Mouse (Mus musculus) heart, embryonic 11.5 days (tissue): ENCODE measurements around the gene Lrp4. TPM values are rescaled to one million over a fixed set of nuclear protein-coding genes. Genes with fewer than 3 reads are reported as not detected.

Experiments used
- ATAC-seq: fragments of 200-750 bp; cut with Nextera tagmentation; replicated peaks from 2 replicates; pipeline ENCODE4 v1.8.0; 2017; ENCODE audit warnings: moderate library complexity; ENCODE audit not compliant: insufficient number of reproducible peaks, low FRiP score, low TSS enrichment
- H3K27ac ChIP-seq: fragments of 300-500 bp; sonication (generic); 2 replicates; pipeline ENCODE4 v1.5.1; 2014; ENCODE audit warnings: mild to moderate bottlenecking, low read depth, low read length
- H3K27me3 ChIP-seq: fragments of 300-500 bp; sonication (generic); 2 replicates; pipeline ENCODE4 v1.6.1; 2014; ENCODE audit warnings: mild to moderate bottlenecking, low read length, mixed read lengths; ENCODE audit not compliant: control insufficient read depth, insufficient read depth
- H3K36me3 ChIP-seq: fragments of 300-500 bp; sonication (generic); 2 replicates; pipeline ENCODE4 v1.6.1; 2014; ENCODE audit warnings: mild to moderate bottlenecking, low read length, moderate library complexity, mixed read lengths; ENCODE audit not compliant: control insufficient read depth, insufficient read depth
- H3K4me1 ChIP-seq: fragments of 300-500 bp; sonication (generic); 2 replicates; pipeline ENCODE4 v1.6.1; 2014; ENCODE audit warnings: low read length; ENCODE audit not compliant: control insufficient read depth, insufficient read depth
- H3K4me2 ChIP-seq: fragments of 300-500 bp; sonication (generic); 2 replicates; pipeline ENCODE4 v1.6.1; 2014; ENCODE audit warnings: mild to moderate bottlenecking, moderate library complexity
- H3K4me3 ChIP-seq: fragments of 300-500 bp; sonication (generic); 2 replicates; pipeline ENCODE4 v1.5.1; 2014; ENCODE audit warnings: low read depth, low read length
- H3K9ac ChIP-seq: fragments of 300-500 bp; sonication (generic); 2 replicates; pipeline ENCODE4 v1.6.1; 2014; ENCODE audit warnings: mild to moderate bottlenecking, low read depth, low read length, moderate library complexity
- H3K9me3 ChIP-seq: fragments of 300-500 bp; sonication (generic); replicated peaks from 2 replicates; pipeline ENCODE4 v1.6.1; 2016; ENCODE audit warnings: low read length; ENCODE audit not compliant: control insufficient read depth
- WGBS: fragments of 180-500 bp; shearing (Covaris S2); extraction: QIAGEN DNeasy Blood & Tissue Kit; methylation state at CpG from one replicate; pipeline ENCODE4 v1.1.7; 2014; ENCODE audit not compliant: insufficient replicate concordance; 5-methylcytosine and 5-hydroxymethylcytosine counted together
- polyA plus RNA-seq: library from polyadenylated mRNA; unstranded; fragments of >200 nt; fragmentation: Nextera tagmentation; extraction: Ambion mirVana; gene quantifications from 2 replicates; pipeline ENCODE4 v1.2.1, GENCODE M21; 2014

Gene Lrp4
- polyA plus RNA-seq, result 3.8 and 4.0 TPM in 2 replicates

GRCm38 (mm10) chr2:91457259-91457655, at the start of gene Lrp4:
Lrp4 (plus strand) TSS chr2:91457511.
- H3K9me3 ChIP-seq, result no peaks in the 10 kb centered on the region
- peaks cover 29% of the 10 kb centered on the region for H3K4me1 ChIP-seq
- H3K27me3 ChIP-seq, result no peaks in the 10 kb centered on the region
- H3K4me3 ChIP-seq, result peak within 1 kb of the TSS; percentile 87
- H3K36me3 ChIP-seq, result no peaks in the 10 kb centered on the region
- WGBS, result under 1% methylated on average over 26 of the region's 36 CpGs
- H3K27ac ChIP-seq, result peak within 1 kb of the TSS; percentile 91
- peak within 1 kb of the TSS; percentile 86 for H3K9ac ChIP-seq
- ATAC-seq, result peak; percentile 70
- peak within 1 kb of the TSS; percentile 95 for H3K4me2 ChIP-seq

- Histone ChIP-seq H3K9me3 (no peaks in the 10 kb centered on the region), H3K36me3 (no peaks in the 10 kb centered on the region), H3K27me3 (no peaks in the 10 kb centered on the region), H3K9ac (no peak overlapping the region), H3K4me1 (0 out of 2 replicates have a peak, but pooled peaks cover 5% of the 10 kb centered on the region), H3K27ac (no peak overlapping the region), H3K4me3 (no peak overlapping the region), H3K4me2 (no peak overlapping the region)
- ATAC-seq, result no peak
- 71% methylated on average over 2 of the region's 2 CpGs for WGBS
Observed at GRCm38 (mm10) chr2:91408031-91408430, 49.3 kb upstream of the Lrp4 start.

- Histone ChIP-seq H3K27ac (no peak overlapping the region; the same call in 1 of the 2 replicates), H3K9me3 (no peaks in the 10 kb centered on the region), H3K9ac (no peak overlapping the region), H3K4me1 (0 out of 2 replicates have a peak, but pooled peaks cover 6% of the 10 kb centered on the region), H3K36me3 (no peaks in the 10 kb centered on the region), H3K27me3 (no peaks in the 10 kb centered on the region), H3K4me3 (no peak overlapping the region), H3K4me2 (no peak overlapping the region)
- 60% methylated on average over 2 of the region's 2 CpGs for WGBS
- ATAC-seq, result no peak
Observed at GRCm38 (mm10) chr2:91411473-91411872, 45.8 kb upstream of the Lrp4 start.

DNA sequence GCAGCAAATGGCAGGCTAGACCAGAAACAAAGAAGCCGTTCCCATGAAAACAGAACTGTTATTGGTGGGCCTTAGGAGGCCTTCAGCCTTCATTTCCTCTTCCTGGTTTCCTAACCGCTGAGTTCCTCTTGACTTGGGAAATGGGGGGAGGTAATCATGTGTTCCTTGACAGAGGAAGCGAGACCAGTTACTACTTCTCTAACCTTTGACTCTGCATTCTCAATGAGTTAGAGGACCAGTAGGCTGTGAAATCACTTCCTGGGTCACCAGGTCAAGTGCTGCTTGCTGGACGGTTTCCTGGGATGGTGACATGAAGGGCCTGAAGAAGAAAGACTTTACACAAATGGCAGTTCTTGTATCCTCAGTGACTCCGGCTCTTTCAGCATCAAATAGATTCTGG, 45.0 kb upstream of the Lrp4 start:
- Histone ChIP-seq H3K4me3 (no peak overlapping the region), H3K9ac (no peak overlapping the region), H3K4me2 (no peak overlapping the region), H3K27me3 (no peaks in the 10 kb centered on the region), H3K27ac (no peak overlapping the region), H3K4me1 (0 out of 2 replicates have a peak, but pooled peaks cover 7% of the 10 kb centered on the region), H3K9me3 (no peaks in the 10 kb centered on the region), H3K36me3 (no peaks in the 10 kb centered on the region)
- 49% methylated on average over 5 of the region's 5 CpGs for WGBS
- ATAC-seq, result no peak

- H3K27me3 ChIP-seq, result no peaks in the 10 kb centered on the region
- no peak for ATAC-seq
- H3K27ac ChIP-seq, result no peak overlapping the region
- no peaks in the 10 kb centered on the region for H3K9me3 ChIP-seq
- no peak overlapping the region for H3K9ac ChIP-seq
- 84% methylated on average over 1 of the region's 1 CpGs for WGBS
- no peak overlapping the region for H3K4me2 ChIP-seq
- no peaks in the 10 kb centered on the region for H3K36me3 ChIP-seq
- 0 out of 2 replicates have a peak, but pooled peaks cover 7% of the 10 kb centered on the region for H3K4me1 ChIP-seq
- H3K4me3 ChIP-seq, result no peak overlapping the region
Observed at GRCm38 (mm10) chr2:91413811-91414210, 43.5 kb upstream of the Lrp4 start.

GRCm38 (mm10) chr2:91421641-91422040, 35.7 kb upstream of the Lrp4 start:
- ATAC-seq, result no peak
- Histone ChIP-seq H3K9ac (no peak overlapping the region), H3K36me3 (no peaks in the 10 kb centered on the region), H3K9me3 (no peaks in the 10 kb centered on the region), H3K27ac (no peak overlapping the region), H3K4me3 (no peak overlapping the region), H3K4me2 (no peak overlapping the region), H3K27me3 (no peaks in the 10 kb centered on the region), H3K4me1 (0 out of 2 replicates have a peak, but pooled peaks cover under 1% of the 10 kb centered on the region)
- WGBS, result 85% methylated on average over 5 of the region's 5 CpGs

GRCm38 (mm10) chr2:91424061-91424720, 33.1 kb upstream of the Lrp4 start:
- no peak for ATAC-seq
- no peaks in the 10 kb centered on the region for H3K36me3 ChIP-seq
- 79% methylated on average over 7 of the region's 7 CpGs for WGBS
- no peak overlapping the region for H3K4me3 ChIP-seq
- H3K4me1 ChIP-seq, result 0 out of 2 replicates have a peak, but pooled peaks cover 3% of the 10 kb centered on the region
- no peaks in the 10 kb centered on the region for H3K9me3 ChIP-seq
- H3K4me2 ChIP-seq, result no peak overlapping the region
- H3K9ac ChIP-seq, result no peak overlapping the region
- no peak overlapping the region for H3K27ac ChIP-seq
- H3K27me3 ChIP-seq, result no peaks in the 10 kb centered on the region

DNA sequence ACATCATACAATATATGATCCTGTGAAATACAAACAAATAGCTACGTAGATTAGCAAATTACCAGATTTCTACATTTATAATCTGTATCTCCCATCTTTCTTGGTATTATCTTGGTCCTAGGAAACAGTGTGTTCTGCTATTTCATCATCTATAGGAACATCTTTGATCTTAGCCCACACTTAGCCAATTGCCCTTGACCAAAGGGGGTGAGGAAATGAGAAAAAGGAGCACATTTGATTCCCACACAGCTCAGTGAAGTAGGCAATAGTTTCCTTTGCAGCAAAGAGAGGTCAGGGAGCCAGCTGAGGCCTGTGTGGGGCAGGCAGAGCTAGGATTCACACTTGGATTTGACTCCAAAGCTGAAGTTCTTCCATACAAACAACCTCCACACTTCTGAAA, 31.0 kb upstream of the Lrp4 start:
- no peak overlapping the region for H3K9ac ChIP-seq
- no peak overlapping the region for H3K4me2 ChIP-seq
- H3K27ac ChIP-seq, result no peak overlapping the region
- no peaks in the 10 kb centered on the region for H3K36me3 ChIP-seq
- no peak for ATAC-seq
- no peak overlapping the region for H3K4me3 ChIP-seq
- WGBS, result 85% methylated on average over 1 of the region's 1 CpGs
- H3K4me1 ChIP-seq, result peaks cover 18% of the 10 kb centered on the region
- no peaks in the 10 kb centered on the region for H3K27me3 ChIP-seq
- no peaks in the 10 kb centered on the region for H3K9me3 ChIP-seq

DNA sequence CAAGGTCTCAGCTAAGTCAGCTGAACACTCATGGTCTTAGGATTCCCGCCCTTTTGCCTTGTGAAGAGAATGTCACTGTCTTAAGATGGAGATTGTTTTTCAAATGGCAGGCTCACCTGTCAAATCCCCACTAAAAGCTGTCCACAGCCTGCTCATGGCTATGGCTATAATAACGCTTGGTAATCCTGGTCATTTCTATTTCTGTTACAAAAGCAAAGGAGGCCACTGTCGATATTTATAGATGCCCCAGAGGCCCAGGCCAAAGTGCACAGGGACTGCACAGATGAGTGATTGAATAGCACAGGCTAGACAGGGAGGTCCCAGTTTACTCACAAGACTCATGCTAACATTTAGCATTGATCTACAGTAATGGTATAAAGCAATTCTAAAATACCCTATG, 28.2 kb upstream of the Lrp4 start:
- no peak for ATAC-seq
- WGBS, result 60% methylated on average over 3 of the region's 3 CpGs
- Histone ChIP-seq H3K27ac (no peak overlapping the region), H3K36me3 (no peaks in the 10 kb centered on the region), H3K27me3 (no peaks in the 10 kb centered on the region), H3K9me3 (no peaks in the 10 kb centered on the region), H3K4me1 (peaks cover 18% of the 10 kb centered on the region), H3K4me2 (no peak overlapping the region), H3K9ac (no peak overlapping the region), H3K4me3 (no peak overlapping the region)
